12 mouse cellular contexts compared by ENCODE assay signal in genomic region chr13:23749563-23750121, GRCm38 (mm10). TPM values are rescaled to one million over a fixed set of nuclear protein-coding genes. Genes with fewer than 3 reads are reported as not detected.
DNase-seq lines count a peak whose midpoint lies in the region; ATAC-seq and TF ChIP-seq lines count a peak whose summit lies in the region.
"Had no signal": no experiment of that assay in that cellular context is flagged by ENCODE, and none has a peak within 500 bp of the region (broad histone marks: within the 10 kb centered on the region; RNA-seq: fewer than 3 reads in every experiment).

No protein-coding gene starts in this region.

- no peak overlapping the region for H3K4me3 ChIP-seq in layer of hippocampus, adult 2 months
- H3K4me3 ChIP-seq in ES-Bruce4 (ENCODE audit: low read depth, low read length): no peak overlapping the region
- no peak overlapping the region for H3K4me3 ChIP-seq in limb, embryonic 14.5 days (replicated peaks; ENCODE audit: low read length)

- no peak overlapping the region for H3K9ac ChIP-seq in ES-Bruce4 (ENCODE audit: low read depth, poor library complexity, severe bottlenecking)
- no peak overlapping the region for H3K9ac ChIP-seq in limb, embryonic 14.5 days (ENCODE audit: low read depth, low read length, severe bottlenecking)

- no peaks in the 10 kb centered on the region for H3K9me3 ChIP-seq in ES-Bruce4 (replicated peaks; ENCODE audit: control insufficient read depth, insufficient read depth, low read length, poor library complexity, severe bottlenecking)
- no peaks in the 10 kb centered on the region for H3K9me3 ChIP-seq in limb, embryonic 14.5 days (ENCODE audit: control insufficient read depth, low read length)

- H3K4me2 ChIP-seq in limb, embryonic 14.5 days (replicated peaks; ENCODE audit: low read depth, low read length, severe bottlenecking): no peak overlapping the region

- no peak for TF ChIP-seq EP300 in ES-Bruce4 (IDR thresholded peaks at IDR 0.05; ENCODE audit: insufficient read depth, low read depth, low read length)

- TF ChIP-seq CTCF in layer of hippocampus, adult 2 months (conservative IDR thresholded peaks at IDR 0.05): no peak
- TF ChIP-seq CTCF in ES-Bruce4 (IDR thresholded peaks at IDR 0.05; ENCODE audit: low read depth, low read length): no peak

- TF ChIP-seq POLR2A in ES-Bruce4 (IDR thresholded peaks at IDR 0.05; ENCODE audit: insufficient read depth, low read length): no peak
- no peak for TF ChIP-seq POLR2A in limb, embryonic 14.5 days (IDR thresholded peaks at IDR 0.05; ENCODE audit: borderline replicate concordance, extremely low read depth, insufficient read depth, insufficient read length)

- no peak for ATAC-seq in limb, embryonic 14.5 days (ENCODE audit: low FRiP score, low read depth)

- H3K4me1 ChIP-seq in ES-Bruce4 (ENCODE audit: control insufficient read depth, insufficient read depth, low read length): peaks cover 2% of the 10 kb centered on the region
- peaks cover 12% of the 10 kb centered on the region; the same call in 1 of the 2 replicates for H3K4me1 ChIP-seq in limb, embryonic 14.5 days (ENCODE audit: control insufficient read depth, insufficient read depth, low read length)

- WGBS in limb, embryonic 14.5 days: 88% methylated on average over 5 of the region's 5 CpGs

- H3K36me3 ChIP-seq in ES-Bruce4 (ENCODE audit: control insufficient read depth, insufficient read depth, low read length, poor library complexity, severe bottlenecking): no peaks in the 10 kb centered on the region
- H3K36me3 ChIP-seq in limb, embryonic 14.5 days (ENCODE audit: control insufficient read depth, insufficient read depth, low read length): no peaks in the 10 kb centered on the region

- no peaks in the 10 kb centered on the region for H3K27me3 ChIP-seq in ES-Bruce4 (ENCODE audit: control insufficient read depth, insufficient read depth, low read length, poor library complexity, severe bottlenecking)
- no peaks in the 10 kb centered on the region for H3K27me3 ChIP-seq in limb, embryonic 14.5 days (ENCODE audit: control insufficient read depth, insufficient read depth, low read length)

- peak overlapping the region; percentile 93 for H3K27ac ChIP-seq in layer of hippocampus, adult 2 months
- peak overlapping the region; percentile 41 for H3K27ac ChIP-seq in ES-Bruce4 (ENCODE audit: insufficient read depth, low read length)
- peak overlapping the region; percentile 93 for H3K27ac ChIP-seq in limb, embryonic 14.5 days (replicated peaks; ENCODE audit: low read depth, low read length)

- DNase-seq in layer of hippocampus, adult 2 months (ENCODE audit: low spot score in 2 of 2): no peak
- DNase-seq in layer of hippocampus, postnatal 25 days (ENCODE audit: extremely low spot score in 1 of 2, low spot score in 1 of 2): no peak
- peak; percentile 35 for DNase-seq in c-Kit-positive CD71-positive TER-119-positive erythroid progenitor cells, embryonic 14.5 days (ENCODE audit: low spot score)
- no peak for DNase-seq in limb, embryonic 14.5 days (ENCODE audit: low spot score)
- no peak for DNase-seq in layer of hippocampus, postnatal 10 days (ENCODE audit: low spot score in 2 of 2)
- DNase-seq in kidney, postnatal 36 days: no peak
- DNase-seq: heart, adult 18-20 months; kidney, postnatal 10 days; left cerebral cortex, postnatal 4 days; spleen, adult 18-20 months had no signal

RNA-seq across cellular contexts. Expression of gene Hist1h2ab, which starts 1.3 kb away (rescaled TPM):
- total RNA-seq in layer of hippocampus, adult 2 months (2021): 10 to 100 TPM; 24.4 to 27.3 TPM
- total RNA-seq in layer of hippocampus, postnatal 25 days (2021): 10 to 100 TPM; 24.8 to 42.0 TPM
- polyA plus RNA-seq in ES-Bruce4 (2011; ENCODE audit: insufficient read depth, insufficient read length, low read depth, missing spikeins): 11.9 and 17.9 TPM in 2 replicates
- polyA plus RNA-seq in limb, embryonic 14.5 days (2012; rRNA removed): 37.1 and 40.4 TPM in 2 replicates
- polyA plus RNA-seq in limb, embryonic 14.5 days (2014; fragmentation: Nextera tagmentation; extraction: Ambion mirVana): 39.0 and 40.1 TPM in 2 replicates
- total RNA-seq in layer of hippocampus, postnatal 10 days (2021): 10 to 100 TPM; 65.7 to 68.4 TPM

RNA-seq across cellular contexts. Expression of gene Hist1h3b, which starts 2.4 kb away (rescaled TPM):
- total RNA-seq in layer of hippocampus, adult 2 months (2021): 10 to 100 TPM; 13.6 to 15.0 TPM
- 10 to 100 TPM; 12.3 to 22.8 TPM for total RNA-seq in layer of hippocampus, postnatal 25 days (2021)
- 5.0 and 9.4 TPM in 2 replicates for polyA plus RNA-seq in ES-Bruce4 (2011; ENCODE audit: insufficient read depth, insufficient read length, low read depth, missing spikeins)
- polyA plus RNA-seq in limb, embryonic 14.5 days (2012; rRNA removed): 52.4 and 65.5 TPM in 2 replicates
- 6.5 and 12.4 TPM in 2 replicates for polyA plus RNA-seq in limb, embryonic 14.5 days (2014; fragmentation: Nextera tagmentation; extraction: Ambion mirVana)
- 10 to 100 TPM; 67.7 to 73.1 TPM for total RNA-seq in layer of hippocampus, postnatal 10 days (2021)

RNA-seq across cellular contexts. Expression of gene Hist1h2bb, which starts 3.1 kb away (rescaled TPM):
- total RNA-seq in layer of hippocampus, adult 2 months (2021): 10 to 100 TPM; 23.0 to 24.7 TPM
- 10 to 100 TPM; 20.1 to 33.5 TPM for total RNA-seq in layer of hippocampus, postnatal 25 days (2021)
- polyA plus RNA-seq in ES-Bruce4 (2011; ENCODE audit: insufficient read depth, insufficient read length, low read depth, missing spikeins): 9.8 and 11.5 TPM in 2 replicates
- 13.5 and 15.9 TPM in 2 replicates for polyA plus RNA-seq in limb, embryonic 14.5 days (2012; rRNA removed)
- 1.2 and 1.4 TPM in 2 replicates for polyA plus RNA-seq in limb, embryonic 14.5 days (2014; fragmentation: Nextera tagmentation; extraction: Ambion mirVana)
- 10 to 100 TPM; 38.1 to 45.9 TPM for total RNA-seq in layer of hippocampus, postnatal 10 days (2021)
- polyA plus RNA-seq: neural tube, embryonic 14.5 days had no signal

RNA-seq across cellular contexts. Expression of gene Hist1h3c, which starts 4.2 kb away (rescaled TPM):
- total RNA-seq in layer of hippocampus, adult 2 months (2021): 1 to 10 TPM; 3.6 to 5.9 TPM
- total RNA-seq in layer of hippocampus, postnatal 25 days (2021): 1 to 10 TPM; 4.6 to 6.0 TPM
- polyA plus RNA-seq in ES-Bruce4 (2011; ENCODE audit: insufficient read depth, insufficient read length, low read depth, missing spikeins): 3.6 and 8.6 TPM in 2 replicates
- polyA plus RNA-seq in limb, embryonic 14.5 days (2012; rRNA removed): 41.4 and 92.0 TPM in 2 replicates
- polyA plus RNA-seq in limb, embryonic 14.5 days (2014; fragmentation: Nextera tagmentation; extraction: Ambion mirVana): 8.1 and 12.0 TPM in 2 replicates
- total RNA-seq in layer of hippocampus, postnatal 10 days (2021): 10 to 100 TPM; 23.5 to 26.8 TPM
- polyA plus RNA-seq: neural tube, embryonic 14.5 days had no signal

RNA-seq across cellular contexts. Expression of gene Hist1h4b, which starts 7.2 kb away (rescaled TPM):
- 10 to 100 TPM; 70.9 to 73.8 TPM for total RNA-seq in layer of hippocampus, adult 2 months (2021)
- 10 to 100 TPM; 71.8 to 80.9 TPM for total RNA-seq in layer of hippocampus, postnatal 25 days (2021)
- polyA plus RNA-seq in ES-Bruce4 (2011; ENCODE audit: insufficient read depth, insufficient read length, low read depth, missing spikeins): 28.2 and 29.2 TPM in 2 replicates
- polyA plus RNA-seq in limb, embryonic 14.5 days (2012; rRNA removed): 20.0 and 26.6 TPM in 2 replicates
- polyA plus RNA-seq in limb, embryonic 14.5 days (2014; fragmentation: Nextera tagmentation; extraction: Ambion mirVana): 4.4 and 6.6 TPM in 2 replicates
- 10 to 100 TPM; 80.9 to 84.6 TPM for total RNA-seq in layer of hippocampus, postnatal 10 days (2021)

Comparison
In these comparisons a context has a peak if more than half of its experiments do, and no peak if none do; other contexts are left out.
1. H3K27ac ChIP-seq: peak in every context shown above with its lines; median percentile 93 in layer of hippocampus, adult 2 months; 93 in limb, embryonic 14.5 days; 41 in ES-Bruce4.